Mouse (Mus musculus) left cerebral cortex, postnatal 4 days (tissue): ENCODE results near the gene Vmn1r230. TPM values are rescaled to one million over a fixed set of nuclear protein-coding genes. Genes with fewer than 3 reads are reported as not detected.

Experiments used
- DNase-seq: peaks from one replicate; pipeline ENCODE4 v3.0.0-alpha.2; 2022
- intact Hi-C: fragments of 180-260 bp; cut with DNase I; formaldehyde crosslinking; loops from one replicate; pipeline ENCODE4 v1.15.1; 2025
- total RNA-seq, 2 experiments: library from RNA; stranded (reverse); gene quantifications; 2 replicates each; pipeline ENCODE4 v1.2.3; 2021

Gene Vmn1r230
- total RNA-seq: not detected

- DNase-seq: no peak
- intact Hi-C loops: no loop called here
Observed at GRCm38 (mm10) chr17:20840144-20840543, at the start of gene Vmn1r230. Gene Vmn1r230, plus strand, starts transcription at chr17:20840444.

GRCm38 (mm10) chr17:20811255-20811654, 29.0 kb upstream of the Vmn1r230 start, which contains the start of gene Vmn1r229:
Gene Vmn1r229, plus strand, starts transcription at chr17:20811555.
- DNase-seq: no peak
- intact Hi-C loops: no loop called here

Other genes starting within 250 kb of the Vmn1r230 start
- gene Vmn2r110, start 244.0 kb upstream of the Vmn1r230 start, total RNA-seq: not detected
- gene Fpr-rs3, start 215.6 kb upstream of the Vmn1r230 start, total RNA-seq: not detected
- not detected for gene Vmn1r226, start 157.6 kb upstream of the Vmn1r230 start, total RNA-seq
- gene Vmn1r227, start 110.6 kb upstream of the Vmn1r230 start, total RNA-seq: not detected
- gene Vmn1r228, start 54.3 kb upstream of the Vmn1r230 start, total RNA-seq: not detected
- under 1 TPM; 0.12 to 0.16 TPM for gene Vmn1r229, start 28.9 kb upstream of the Vmn1r230 start, total RNA-seq
- gene Vmn1r231, start 64.6 kb downstream of the Vmn1r230 start, total RNA-seq: not detected
- gene Vmn1r232, start 79.3 kb downstream of the Vmn1r230 start, total RNA-seq: not detected
- 100 to 1,000 TPM; 630 to 657 TPM for gene Ppp2r1a, start 104.9 kb downstream of the Vmn1r230 start, total RNA-seq
- gene Vmn1r233, start 156.0 kb downstream of the Vmn1r230 start, total RNA-seq: not detected
- 10 to 100 TPM; 29.4 to 30.8 TPM for gene Zfp160, start 168.5 kb downstream of the Vmn1r230 start, total RNA-seq